Mouse (Mus musculus) ES-E14 (cell line): ENCODE measurements at regions not wholly inside any gene's neighbourhood (a gene's known extent, or its start where the extent isn't known, plus 50 kb on each side); places are given as distances from the start of the nearest gene placed in this dataset.

Experiments used
- DNase-seq: peaks from one replicate; pipeline ENCODE4 v3.0.0-alpha.2; 2013; ENCODE audit warnings: low read depth, low spot score
- H3K27ac ChIP-seq: 2 replicates; pipeline ENCODE4 v1.5.1; 2012; ENCODE audit warnings: low read depth, mild to moderate bottlenecking, low read length, moderate library complexity, mixed read lengths; ENCODE audit not compliant: poor library complexity, insufficient read depth, severe bottlenecking
- H3K36me3 ChIP-seq: 2 replicates; pipeline ENCODE4 v1.6.1; 2012; ENCODE audit warnings: mild to moderate bottlenecking, low read length, moderate library complexity, mixed read lengths; ENCODE audit not compliant: control insufficient read depth, poor library complexity, insufficient read depth, severe bottlenecking
- H3K4me1 ChIP-seq, 2 experiments: fragments of 150-350 bp in 1 of 2; sonication (generic) in 1 of 2; 2 replicates each; pipeline ENCODE4 v1.6.1; 2012; ENCODE audit warnings: low read length in 2 of 2, mild to moderate bottlenecking in 1 of 2, mixed read lengths in 1 of 2; ENCODE audit not compliant: control insufficient read depth in 2 of 2, insufficient read depth in 2 of 2, poor library complexity in 1 of 2
- H3K4me3 ChIP-seq, 2 experiments: fragments of 150-350 bp in 1 of 2; sonication (generic) in 1 of 2; 2 replicates each; pipeline ENCODE4 v1.5.1; 2012; ENCODE audit warnings: low read length in 2 of 2, low read depth in 1 of 2, mild to moderate bottlenecking in 1 of 2, mixed read lengths in 1 of 2; ENCODE audit not compliant: insufficient read depth in 1 of 2, poor library complexity in 1 of 2, severe bottlenecking in 1 of 2
- H3K9ac ChIP-seq: 2 replicates; pipeline ENCODE4 v1.6.1; 2012; ENCODE audit warnings: low read depth, mild to moderate bottlenecking, low read length, mixed read lengths; ENCODE audit not compliant: poor library complexity, insufficient read depth, severe bottlenecking
- H3K9me3 ChIP-seq: fragments of 150-350 bp; sonication (generic); 2 replicates; pipeline ENCODE4 v1.6.1; 2012; ENCODE audit warnings: low read depth, mild to moderate bottlenecking, low read length; ENCODE audit not compliant: control insufficient read depth, insufficient read depth
- CHD2 ChIP-seq: IDR thresholded peaks from 2 replicates; pipeline ENCODE4 v1.6.1; 2014; ENCODE audit warnings: mild to moderate bottlenecking, low read depth, low read length, inconsistent platforms
- HCFC1 ChIP-seq: IDR thresholded peaks from 2 replicates; pipeline ENCODE4 v1.6.1; 2012; ENCODE audit warnings: low read length, inconsistent platforms, borderline replicate concordance; ENCODE audit not compliant: insufficient read depth
- MAFK ChIP-seq: IDR thresholded peaks from 2 replicates; pipeline ENCODE4 v1.6.1; 2014; ENCODE audit warnings: mild to moderate bottlenecking, low read depth, low read length, inconsistent platforms; ENCODE audit not compliant: insufficient read depth
- ZC3H11A ChIP-seq: IDR thresholded peaks from 2 replicates; pipeline ENCODE4 v1.6.1; 2012; ENCODE audit warnings: low read depth, mild to moderate bottlenecking, inconsistent platforms, low read length, borderline replicate concordance
- ZNF384 ChIP-seq: IDR thresholded peaks from 2 replicates; pipeline ENCODE4 v1.6.1; 2012; ENCODE audit warnings: low read depth, low read length, inconsistent platforms
- in situ Hi-C, 2 experiments: fragments of 600-800 bp; cut with MboI; formaldehyde crosslinking; loops; one replicate each; pipeline ENCODE4 v1.15.1; 2025; ENCODE audit warnings: low sequenced_read_pairs in 2 of 2, inconsistent platforms in 1 of 2; ENCODE audit not compliant: unreplicated experiment in 2 of 2

- Histone ChIP-seq H3K27ac (no peak overlapping the region), H3K9me3 (no peaks in the 10 kb centered on the region), H3K9ac (no peak overlapping the region), H3K4me3 (no peak overlapping the region), H3K36me3 (no peaks in the 10 kb centered on the region), H3K4me1 (no peaks in the 10 kb centered on the region)
- TF ChIP-seq ZNF384 (no peak), CHD2 (no peak), ZC3H11A (no peak), HCFC1 (no peak), MAFK (no peak)
- no peak for DNase-seq
- in situ Hi-C loops = no loop called here
Observed at GRCm38 (mm10) chr9:101501036-101501435, 249.4 kb upstream of the Ppp2r3a start.

- H3K4me1 ChIP-seq = no peaks in the 10 kb centered on the region
- in situ Hi-C loops = no loop called here
- no peak for DNase-seq
- no peaks in the 10 kb centered on the region for H3K36me3 ChIP-seq
- no peak overlapping the region for H3K9ac ChIP-seq
- H3K27ac ChIP-seq = no peak overlapping the region
- TF ChIP-seq CHD2 = no peak
- TF ChIP-seq MAFK = no peak
- TF ChIP-seq ZC3H11A = no peak
- TF ChIP-seq ZNF384 = no peak
- TF ChIP-seq HCFC1 = no peak
- H3K4me3 ChIP-seq = no peak overlapping the region
- no peaks in the 10 kb centered on the region for H3K9me3 ChIP-seq
Observed at GRCm38 (mm10) chr9:101498721-101499120, 247.1 kb upstream of the Ppp2r3a start.

- TF ChIP-seq MAFK (no peak), CHD2 (no peak), ZC3H11A (no peak), HCFC1 (no peak), ZNF384 (no peak)
- Histone ChIP-seq H3K4me1 (no peaks in the 10 kb centered on the region), H3K9ac (no peak overlapping the region), H3K4me3 (no peak overlapping the region), H3K9me3 (no peaks in the 10 kb centered on the region), H3K27ac (no peak overlapping the region), H3K36me3 (no peaks in the 10 kb centered on the region)
- no peak for DNase-seq
- in situ Hi-C loops = no loop called here
Observed at GRCm38 (mm10) chr9:101495768-101496167, 244.2 kb upstream of the Ppp2r3a start.

- no peak overlapping the region for H3K27ac ChIP-seq
- no peak overlapping the region for H3K9ac ChIP-seq
- H3K4me3 ChIP-seq = no peak overlapping the region
- DNase-seq = no peak
- H3K9me3 ChIP-seq = no peaks in the 10 kb centered on the region
- H3K4me1 ChIP-seq = no peaks in the 10 kb centered on the region
- TF ChIP-seq ZC3H11A (no peak), ZNF384 (no peak), MAFK (no peak), HCFC1 (no peak), CHD2 (no peak)
- in situ Hi-C loops = no loop called here
- no peaks in the 10 kb centered on the region for H3K36me3 ChIP-seq
Observed at GRCm38 (mm10) chr9:101489013-101489412, 237.4 kb upstream of the Ppp2r3a start.

GRCm38 (mm10) chr9:101476223-101476622 is 224.6 kb upstream of the Ppp2r3a start:
- no peak overlapping the region for H3K9ac ChIP-seq
- TF ChIP-seq CHD2 (no peak), ZC3H11A (no peak), HCFC1 (no peak), MAFK (no peak), ZNF384 (no peak)
- H3K36me3 ChIP-seq = no peaks in the 10 kb centered on the region
- H3K27ac ChIP-seq = no peak overlapping the region
- H3K9me3 ChIP-seq = no peaks in the 10 kb centered on the region
- no peak for DNase-seq
- in situ Hi-C loops = no loop called here
- no peak overlapping the region for H3K4me3 ChIP-seq
- 0 out of 4 replicates have a peak, but pooled peaks cover 0 to 2% of the 10 kb centered on the region in 2 experiments for H3K4me1 ChIP-seq
